Mouse (Mus musculus) stomach, postnatal 0 days (tissue): ENCODE results near the gene Xkr7. TPM values are rescaled to one million over a fixed set of nuclear protein-coding genes. Genes with fewer than 3 reads are reported as not detected.
A peak's percentile ranks its signal among the peaks of the same experiment; 100 is the strongest.

Experiments used
- ATAC-seq: fragments of 200-750 bp; cut with Nextera tagmentation; 2 replicates; pipeline ENCODE4 v1.8.0; 2017; ENCODE audit not compliant: low FRiP score, low TSS enrichment
- DNase-seq: peaks from one replicate; pipeline ENCODE4 v3.0.0-alpha.2; 2016; ENCODE audit warnings: low spot score
- H3K27ac ChIP-seq: fragments of 300-500 bp; sonication (generic); replicated peaks from 2 replicates; pipeline ENCODE4 v1.5.1; 2014; ENCODE audit warnings: mild to moderate bottlenecking, control low read depth
- H3K27me3 ChIP-seq: fragments of 300-500 bp; sonication (generic); 2 replicates; pipeline ENCODE4 v1.6.1; 2014; ENCODE audit warnings: low read length; ENCODE audit not compliant: control insufficient read depth, insufficient read depth
- H3K36me3 ChIP-seq: fragments of 300-500 bp; sonication (generic); 2 replicates; pipeline ENCODE4 v1.6.1; 2014; ENCODE audit warnings: low read length, mixed read lengths; ENCODE audit not compliant: control insufficient read depth, insufficient read depth
- H3K4me1 ChIP-seq: fragments of 300-500 bp; sonication (generic); replicated peaks from 2 replicates; pipeline ENCODE4 v1.6.1; 2014; ENCODE audit warnings: antibody characterized with exemption; ENCODE audit not compliant: control insufficient read depth, insufficient read depth
- H3K4me2 ChIP-seq: fragments of 300-500 bp; sonication (generic); replicated peaks from 2 replicates; pipeline ENCODE4 v1.6.1; 2014; ENCODE audit warnings: low read depth, mild to moderate bottlenecking, control low read depth, moderate library complexity
- H3K4me3 ChIP-seq: fragments of 300-500 bp; sonication (generic); 2 replicates; pipeline ENCODE4 v1.5.1; 2014; ENCODE audit warnings: low read depth, low read length, control low read depth
- H3K9ac ChIP-seq: fragments of 300-500 bp; sonication (generic); 2 replicates; pipeline ENCODE4 v1.6.1; 2014; ENCODE audit warnings: mild to moderate bottlenecking, low read length, control low read depth, mixed read lengths
- H3K9me3 ChIP-seq: fragments of 300-500 bp; sonication (generic); 2 replicates; pipeline ENCODE4 v1.6.1; 2016; ENCODE audit warnings: low read length; ENCODE audit not compliant: control insufficient read depth
- CTCF ChIP-seq: IDR thresholded peaks from 2 replicates; pipeline ENCODE4 v1.5.1; 2016; ENCODE audit warnings: antibody characterized with exemption, low read depth, mild to moderate bottlenecking, moderate library complexity
- EP300 ChIP-seq: optimal IDR thresholded peaks from 2 replicates; pipeline ENCODE3; 2016; ENCODE audit warnings: antibody characterized with exemption
- WGBS: fragments of 180-500 bp; shearing (Covaris S2); extraction: QIAGEN DNeasy Blood & Tissue Kit; methylation state at CpG from one replicate; pipeline ENCODE4 v1.1.7; 2014; 5-methylcytosine and 5-hydroxymethylcytosine counted together
- polyA plus RNA-seq: library from polyadenylated mRNA; unstranded; fragments of >200 nt; fragmentation: Nextera tagmentation; extraction: Ambion mirVana; gene quantifications from 2 replicates; pipeline ENCODE4 v1.2.1, GENCODE M21; 2015

Gene Xkr7
- polyA plus RNA-seq, 1 experiment from 2014 or later = not detected

- H3K27ac ChIP-seq = no peak overlapping the region
- peaks cover 7% of the 10 kb centered on the region; the same call in 1 of the 2 replicates for H3K36me3 ChIP-seq
- TF ChIP-seq EP300 (no peak), CTCF (no peak)
- H3K9me3 ChIP-seq = no peaks in the 10 kb centered on the region
- 72% methylated on average over 13 of the region's 13 CpGs for WGBS
- no peaks in the 10 kb centered on the region for H3K27me3 ChIP-seq
- ATAC-seq (no peak), DNase-seq (no peak)
- no peak overlapping the region for H3K4me2 ChIP-seq
- no peak overlapping the region for H3K4me3 ChIP-seq
- no peak overlapping the region for H3K9ac ChIP-seq
- no peaks in the 10 kb centered on the region for H3K4me1 ChIP-seq
These were observed 27.8 kb upstream of the Xkr7 start for GRCm38 (mm10) chr2:153003681-153004338.

GRCm38 (mm10) chr2:153005981-153006380, 25.7 kb upstream of the Xkr7 start:
- 89% methylated on average over 3 of the region's 3 CpGs for WGBS
- Histone ChIP-seq H3K9me3 (no peaks in the 10 kb centered on the region), H3K36me3 (peaks cover 22% of the 10 kb centered on the region; the same call in 1 of the 2 replicates), H3K4me2 (no peak overlapping the region), H3K27ac (no peak overlapping the region), H3K27me3 (no peaks in the 10 kb centered on the region), H3K4me1 (no peaks in the 10 kb centered on the region), H3K4me3 (no peak overlapping the region), H3K9ac (no peak overlapping the region)
- no peak for ATAC-seq
- TF ChIP-seq EP300 (no peak), CTCF (no peak)
- no peak for DNase-seq

GRCm38 (mm10) chr2:153009192-153009973, 22.3 kb upstream of the Xkr7 start:
- TF ChIP-seq CTCF (no peak), EP300 (no peak)
- Histone ChIP-seq H3K4me2 (no peak overlapping the region), H3K36me3 (peaks cover 26% of the 10 kb centered on the region; the same call in 1 of the 2 replicates), H3K4me1 (0 out of 2 replicates have a peak, but pooled peaks cover 4% of the 10 kb centered on the region), H3K27ac (no peak overlapping the region), H3K27me3 (no peaks in the 10 kb centered on the region), H3K9ac (no peak overlapping the region), H3K9me3 (no peaks in the 10 kb centered on the region), H3K4me3 (no peak overlapping the region)
- ATAC-seq (no peak), DNase-seq (no peak)
- 92% methylated on average over 12 of the region's 12 CpGs for WGBS

- H3K9ac ChIP-seq = peak overlapping the region; percentile 72; the same call in 1 of the 2 replicates
These were observed 17.7 kb upstream of the Xkr7 start for GRCm38 (mm10) chr2:153013724-153014515.

GRCm38 (mm10) chr2:153014758-153015593, 16.7 kb upstream of the Xkr7 start, which contains the start of gene Pdrg1:
Pdrg1 (minus strand) TSS chr2:153015427.
- Histone ChIP-seq H3K27ac (no peak within 1 kb of the TSS), H3K36me3 (peaks cover 10% of the 10 kb centered on the region; the same call in 1 of the 2 replicates), H3K27me3 (no peaks in the 10 kb centered on the region), H3K4me2 (peak within 1 kb of the TSS; percentile 87), H3K4me1 (0 out of 2 replicates have a peak, but pooled peaks cover 5% of the 10 kb centered on the region), H3K9ac (peak within 1 kb of the TSS; percentile 72), H3K9me3 (no peaks in the 10 kb centered on the region), H3K4me3 (peak within 1 kb of the TSS; percentile 75)
- TF ChIP-seq CTCF (peak; percentile 98), EP300 (no peak)
- WGBS = 2% methylated on average over 53 of the region's 54 CpGs
- DNase-seq (peak; percentile 96), ATAC-seq (peak; percentile 98)

More at GRCm38 (mm10) chr2:153013724-153014515, 17.7 kb upstream of the Xkr7 start:
- ATAC-seq (no peak), DNase-seq (no peak)
- WGBS = 82% methylated on average over 11 of the region's 11 CpGs
- no peak for TF ChIP-seq CTCF
- TF ChIP-seq EP300 = no peak
- H3K4me2 ChIP-seq = peak overlapping the region; percentile 87
- H3K36me3 ChIP-seq = peaks cover 18% of the 10 kb centered on the region; the same call in 1 of the 2 replicates
- no peaks in the 10 kb centered on the region for H3K9me3 ChIP-seq
- 0 out of 2 replicates have a peak, but pooled peaks cover 5% of the 10 kb centered on the region for H3K4me1 ChIP-seq
- H3K27ac ChIP-seq = no peak overlapping the region
- no peaks in the 10 kb centered on the region for H3K27me3 ChIP-seq
- peak overlapping the region; percentile 75 for H3K4me3 ChIP-seq
